Mouse (Mus musculus): ENCODE data around the gene Mta2. TPM values are rescaled to one million over a fixed set of nuclear protein-coding genes. Genes with fewer than 3 reads are reported as not detected.

Gene Mta2
- total RNA-seq, 2 experiments from 2014 or later, result 46.0 to 46.9 TPM

GRCm38 (mm10) chr19:8988346-8989065 lies 46.8 kb downstream of the Mta2 start:
- intact Hi-C loops (cut with DNase I), result no loop called here
- no peak for DNase-seq (ENCODE audit: low spot score in 2 of 2)

GRCm38 (mm10) chr19:8989066-8989566 lies 47.4 kb downstream of the Mta2 start, which contains the start of gene Ahnak:
Ahnak (plus strand) TSS chr19:8989284.
- no peak for DNase-seq (ENCODE audit: low spot score in 2 of 2)
- intact Hi-C loops (cut with DNase I), result no loop called here

GRCm38 (mm10) chr19:8989567-8990431 lies 48.1 kb downstream of the Mta2 start:
- DNase-seq (ENCODE audit: low spot score in 2 of 2), result no peak
- intact Hi-C loops (cut with DNase I), result loop anchor here (5.0 kb wide), 1 partner anchor 123 kb away; no protein-coding TSS in a partner anchor

- DNase-seq (ENCODE audit: low spot score in 2 of 2), result peak in 1 of 2 experiments; percentile 36
- intact Hi-C loops (cut with DNase I), result loop anchor here (5.0 kb wide), 1 partner anchor 122 kb away; no protein-coding TSS in a partner anchor
Observed at GRCm38 (mm10) chr19:8990432-8991102, 48.9 kb downstream of the Mta2 start.

GRCm38 (mm10) chr19:8991245-8991870 lies 49.7 kb downstream of the Mta2 start:
- intact Hi-C loops (cut with DNase I), result loop anchor here (5.0 kb wide), 1 partner anchor 121 kb away; no protein-coding TSS in a partner anchor
- DNase-seq (ENCODE audit: low spot score in 2 of 2), result no peak

- DNase-seq (ENCODE audit: low spot score in 2 of 2), result no peak
- intact Hi-C loops (cut with DNase I), result loop anchor here (5.0 kb wide), 1 partner anchor 120 kb away; no protein-coding TSS in a partner anchor
Observed at GRCm38 (mm10) chr19:8991871-8992735, 50.4 kb downstream of the Mta2 start.

GRCm38 (mm10) chr19:8992769-8993624 lies 51.3 kb downstream of the Mta2 start:
- intact Hi-C loops (cut with DNase I), result loop anchor here (1.0 to 5.0 kb wide), 2 partner anchors 89 to 119 kb away; no protein-coding TSS in a partner anchor
- DNase-seq (ENCODE audit: low spot score in 2 of 2), result peak; percentile 72 to 73

GRCm38 (mm10) chr19:8993625-8993912 lies 51.9 kb downstream of the Mta2 start:
- intact Hi-C loops (cut with DNase I), result loop anchor here (1.0 to 5.0 kb wide), 2 partner anchors 89 to 119 kb away; no protein-coding TSS in a partner anchor
- no peak for DNase-seq (ENCODE audit: low spot score in 2 of 2)

GRCm38 (mm10) chr19:8994813-8995607 lies 53.3 kb downstream of the Mta2 start:
- intact Hi-C loops (cut with DNase I), result loop anchor here (5.0 kb wide), 1 partner anchor 117 kb away; no protein-coding TSS in a partner anchor

GRCm38 (mm10) chr19:8996601-8997000 lies 54.9 kb downstream of the Mta2 start:
- intact Hi-C loops (cut with DNase I), result no loop called here
- DNase-seq (ENCODE audit: low spot score in 2 of 2), result no peak

More at GRCm38 (mm10) chr19:8994813-8995607, 53.3 kb downstream of the Mta2 start:
- no peak for DNase-seq (ENCODE audit: low spot score in 2 of 2)

GRCm38 (mm10) chr19:8997546-8997945 lies 55.9 kb downstream of the Mta2 start:
- intact Hi-C loops (cut with DNase I), result no loop called here
- DNase-seq (ENCODE audit: low spot score in 2 of 2), result peak; percentile 42 to 90

GRCm38 (mm10) chr19:8998546-8998945 lies 56.9 kb downstream of the Mta2 start:
- no peak for DNase-seq (ENCODE audit: low spot score in 2 of 2)
- intact Hi-C loops (cut with DNase I), result no loop called here

- intact Hi-C loops (cut with DNase I), result no loop called here
- DNase-seq (ENCODE audit: low spot score in 2 of 2), result no peak
Observed at GRCm38 (mm10) chr19:8999223-8999622, 57.5 kb downstream of the Mta2 start.

Data from left cerebral cortex, postnatal 25 days (tissue).